8 mouse cellular contexts compared by ENCODE assay signal in genomic region chr7:110613381-110614132, GRCm38 (mm10). TPM values are rescaled to one million over a fixed set of nuclear protein-coding genes. Genes with fewer than 3 reads are reported as not detected.
A peak's percentile ranks its signal among the peaks of the same experiment; 100 is the strongest.
DNase-seq lines count a peak whose midpoint lies in the region; ATAC-seq and TF ChIP-seq lines count a peak whose summit lies in the region.

No protein-coding gene starts in this region.

- no peak for TF ChIP-seq CTCF in ES-Bruce4 (IDR thresholded peaks at IDR 0.05; ENCODE audit: low read depth, low read length)

- H3K27me3 ChIP-seq in heart, embryonic 10.5 days (ENCODE audit: insufficient read depth, poor library complexity, severe bottlenecking) = no peaks in the 10 kb centered on the region
- H3K27me3 ChIP-seq in ES-Bruce4 (ENCODE audit: control insufficient read depth, insufficient read depth, low read length, poor library complexity, severe bottlenecking) = no peaks in the 10 kb centered on the region
- no peaks in the 10 kb centered on the region for H3K27me3 ChIP-seq in forebrain, embryonic 15.5 days
- peaks cover 75% of the 10 kb centered on the region for H3K27me3 ChIP-seq in liver, embryonic 12.5 days (replicated peaks)

- no peak for TF ChIP-seq EP300 in ES-Bruce4 (IDR thresholded peaks at IDR 0.05; ENCODE audit: insufficient read depth, low read depth, low read length)

- no peaks in the 10 kb centered on the region for H3K36me3 ChIP-seq in heart, embryonic 10.5 days
- H3K36me3 ChIP-seq in ES-Bruce4 (ENCODE audit: control insufficient read depth, insufficient read depth, low read length, poor library complexity, severe bottlenecking) = no peaks in the 10 kb centered on the region
- H3K36me3 ChIP-seq in forebrain, embryonic 15.5 days = no peaks in the 10 kb centered on the region
- H3K36me3 ChIP-seq in liver, embryonic 12.5 days = no peaks in the 10 kb centered on the region

- H3K4me2 ChIP-seq in forebrain, embryonic 15.5 days (replicated peaks) = peak overlapping the region; percentile 85
- H3K4me2 ChIP-seq in liver, embryonic 12.5 days = peak overlapping the region; percentile 73

- peak overlapping the region; percentile 98 for H3K27ac ChIP-seq in heart, embryonic 10.5 days
- peak overlapping the region; percentile 71 for H3K27ac ChIP-seq in ES-Bruce4 (ENCODE audit: insufficient read depth, low read length)
- H3K27ac ChIP-seq in forebrain, embryonic 15.5 days (replicated peaks) = peak overlapping the region; percentile 97
- H3K27ac ChIP-seq in liver, embryonic 12.5 days = peak overlapping the region; percentile 89

- ATAC-seq in forebrain, embryonic 15.5 days (replicated peaks) = peak; percentile 11; the same call in 1 of the 2 replicates
- no peak for ATAC-seq in liver, embryonic 12.5 days

- H3K4me1 ChIP-seq in heart, embryonic 10.5 days = peaks cover 22% of the 10 kb centered on the region
- H3K4me1 ChIP-seq in ES-Bruce4 (ENCODE audit: control insufficient read depth, insufficient read depth, low read length) = no peaks in the 10 kb centered on the region
- H3K4me1 ChIP-seq in forebrain, embryonic 15.5 days = peaks cover 20% of the 10 kb centered on the region
- H3K4me1 ChIP-seq in liver, embryonic 12.5 days = peaks cover 31% of the 10 kb centered on the region

- H3K9ac ChIP-seq in ES-Bruce4 (ENCODE audit: low read depth, poor library complexity, severe bottlenecking) = peak overlapping the region; percentile 96
- peak overlapping the region; percentile 91 for H3K9ac ChIP-seq in forebrain, embryonic 15.5 days (replicated peaks)
- H3K9ac ChIP-seq in liver, embryonic 12.5 days = peak overlapping the region; percentile 64

- intact Hi-C loops in heart, postnatal 36 days (cut with DNase I) = loop anchor here (2.0 kb wide), 1 partner anchor 15 kb away; no protein-coding TSS in a partner anchor

- no peaks in the 10 kb centered on the region for H3K9me3 ChIP-seq in heart, embryonic 10.5 days
- no peaks in the 10 kb centered on the region for H3K9me3 ChIP-seq in ES-Bruce4 (replicated peaks; ENCODE audit: control insufficient read depth, insufficient read depth, low read length, poor library complexity, severe bottlenecking)
- no peaks in the 10 kb centered on the region for H3K9me3 ChIP-seq in forebrain, embryonic 15.5 days
- H3K9me3 ChIP-seq in liver, embryonic 12.5 days (replicated peaks) = no peaks in the 10 kb centered on the region

- H3K4me3 ChIP-seq in heart, embryonic 10.5 days = peak overlapping the region; percentile 87
- H3K4me3 ChIP-seq in ES-Bruce4 (ENCODE audit: low read depth, low read length) = peak overlapping the region; percentile 84
- peak overlapping the region; percentile 71 for H3K4me3 ChIP-seq in forebrain, embryonic 15.5 days
- peak overlapping the region; percentile 62 for H3K4me3 ChIP-seq in liver, embryonic 12.5 days

- WGBS in heart, embryonic 10.5 days = 4% methylated on average over 17 of the region's 17 CpGs
- WGBS in forebrain, embryonic 15.5 days = 2% methylated on average over 17 of the region's 17 CpGs
- WGBS in liver, embryonic 12.5 days (ENCODE audit: insufficient replicate concordance) = 5% methylated on average over 17 of the region's 17 CpGs

- no peak for TF ChIP-seq POLR2A in ES-Bruce4 (IDR thresholded peaks at IDR 0.05; ENCODE audit: insufficient read depth, low read length)

- DNase-seq in heart, embryonic 10.5 days (ENCODE audit: low spot score) = no peak
- no peak for DNase-seq in heart, postnatal 36 days
- no peak for DNase-seq in urinary bladder, postnatal 10 days (ENCODE audit: low spot score)
- DNase-seq in layer of hippocampus, adult 8-10 months (ENCODE audit: low spot score in 2 of 2) = no peak
- no peak for DNase-seq in layer of hippocampus, postnatal 14 days (ENCODE audit: low spot score in 2 of 2)

RNA-seq across cellular contexts. Expression of gene Sbf2, which starts 1.2 kb away (rescaled TPM):
- polyA plus RNA-seq in heart, embryonic 10.5 days (2016; fragmentation: Nextera tagmentation; extraction: Ambion mirVana) = 28.6 and 33.4 TPM in 2 replicates
- total RNA-seq in heart, postnatal 36 days (2021) = 10 to 100 TPM; 52.6 to 54.1 TPM
- polyA plus RNA-seq in ES-Bruce4 (2011; ENCODE audit: insufficient read depth, insufficient read length, low read depth, missing spikeins) = 60.2 and 65.5 TPM in 2 replicates
- 66.4 and 68.8 TPM in 2 replicates for polyA plus RNA-seq in forebrain, embryonic 15.5 days (2015; fragmentation: Nextera tagmentation; extraction: Ambion mirVana)
- 7.2 and 9.2 TPM in 2 replicates for polyA plus RNA-seq in liver, embryonic 12.5 days (2016; fragmentation: Nextera tagmentation; extraction: Ambion mirVana)
- 10 to 100 TPM; 60.8 to 88.6 (median 72.1) TPM for total RNA-seq in layer of hippocampus, adult 8-10 months (2022)
- 10 to 100 TPM; 76.7 to 81.4 TPM for total RNA-seq in layer of hippocampus, postnatal 14 days (2021)

RNA-seq across cellular contexts. Expression of gene Adm, which starts 13.9 kb away (rescaled TPM):
- 9.3 and 13.1 TPM in 2 replicates for polyA plus RNA-seq in heart, embryonic 10.5 days (2016; fragmentation: Nextera tagmentation; extraction: Ambion mirVana)
- total RNA-seq in heart, postnatal 36 days (2021) = 10 to 100 TPM in 1 of 2 experiments, 1 to 10 TPM in 1; 8.3 to 10.2 TPM
- polyA plus RNA-seq in ES-Bruce4 (2011; ENCODE audit: insufficient read depth, insufficient read length, low read depth, missing spikeins) = 1.9 and 2.4 TPM in 2 replicates
- 3.7 and 5.3 TPM in 2 replicates for polyA plus RNA-seq in forebrain, embryonic 15.5 days (2015; fragmentation: Nextera tagmentation; extraction: Ambion mirVana)
- polyA plus RNA-seq in liver, embryonic 12.5 days (2016; fragmentation: Nextera tagmentation; extraction: Ambion mirVana) = 7.8 and 8.9 TPM in 2 replicates
- 1 to 10 TPM; 1.7 to 3.1 (median 2.4) TPM for total RNA-seq in layer of hippocampus, adult 8-10 months (2022)
- 1 to 10 TPM; 1.5 to 2.4 TPM for total RNA-seq in layer of hippocampus, postnatal 14 days (2021)
